Mouse (Mus musculus): Measurements from ENCODE around the gene Hist1h4n. TPM values are rescaled to one million over a fixed set of nuclear protein-coding genes. Genes with fewer than 3 reads are reported as not detected.

Gene Hist1h4n
- 4.8 and 6.7 TPM in 2 replicates for polyA plus RNA-seq (2012; rRNA removed)

DNA sequence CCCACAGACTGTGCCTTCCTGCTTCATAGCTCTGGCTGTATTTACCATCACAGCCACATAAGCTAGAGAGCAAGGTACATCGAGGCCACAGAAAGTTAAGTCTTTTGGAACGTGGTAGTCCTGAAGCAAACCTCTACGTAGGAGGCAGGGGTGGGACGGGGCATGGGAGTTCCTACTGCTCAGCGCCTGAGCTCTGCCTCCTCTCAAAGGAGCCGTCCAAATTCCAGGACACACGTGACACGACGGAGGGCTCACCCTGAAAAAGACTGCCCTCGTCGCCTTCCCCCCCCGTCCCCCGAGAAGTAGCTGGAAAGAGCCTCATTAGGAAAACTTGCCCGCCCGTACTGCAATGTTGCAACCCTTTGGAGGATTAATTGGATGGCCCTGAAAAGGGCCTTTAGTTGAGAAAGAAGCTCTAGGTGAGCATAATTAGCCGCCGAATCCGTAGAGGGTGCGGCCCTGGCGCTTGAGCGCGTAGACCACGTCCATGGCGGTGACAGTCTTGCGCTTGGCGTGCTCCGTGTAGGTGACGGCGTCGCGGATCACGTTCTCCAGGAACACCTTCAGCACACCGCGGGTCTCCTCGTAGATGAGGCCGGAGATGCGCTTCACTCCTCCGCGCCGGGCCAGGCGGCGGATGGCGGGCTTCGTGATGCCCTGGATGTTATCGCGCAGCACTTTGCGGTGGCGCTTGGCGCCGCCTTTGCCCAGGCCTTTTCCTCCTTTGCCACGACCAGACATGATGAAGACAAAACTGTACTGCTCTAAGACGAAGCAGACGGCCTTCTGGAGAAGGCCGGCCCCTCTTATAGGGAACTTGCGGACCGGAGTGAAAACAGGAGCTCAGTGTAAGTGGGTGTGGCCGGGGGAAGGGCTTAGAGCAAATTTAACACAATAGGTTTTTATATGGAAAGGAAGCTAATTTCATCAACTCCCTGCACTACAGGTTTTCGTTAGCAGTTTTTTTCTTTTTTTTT is at the start of gene Hist1h4n:
Hist1h4n (minus strand) TSS at position 779 of the 977 bp plus-strand sequence.

DNA sequence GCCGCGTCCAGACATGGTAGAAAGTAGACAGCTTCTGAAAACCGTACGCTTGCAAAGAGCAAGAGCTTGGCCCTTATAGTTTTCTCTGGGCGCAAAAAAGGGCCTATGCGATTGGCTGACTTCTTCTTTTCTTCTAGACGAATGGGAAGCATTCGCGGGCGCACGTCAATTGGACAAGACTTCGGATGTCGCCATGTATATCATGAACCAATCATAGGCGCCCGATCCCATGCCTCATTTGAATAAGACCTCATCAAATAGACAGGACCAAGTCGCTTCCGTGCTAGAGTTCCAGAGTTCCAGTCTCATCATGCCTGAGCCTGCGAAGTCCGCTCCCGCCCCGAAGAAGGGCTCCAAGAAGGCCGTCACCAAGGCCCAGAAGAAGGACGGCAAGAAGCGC is 1.5 kb upstream of the Hist1h4n start, which contains the start of the genes Hist1h2ap and Hist1h2br:
Hist1h2ap (minus strand) TSS at position 47 of the 400 bp plus-strand sequence.
Hist1h2br (plus strand) TSS at position 283 of the 400 bp plus-strand sequence.

DNA sequence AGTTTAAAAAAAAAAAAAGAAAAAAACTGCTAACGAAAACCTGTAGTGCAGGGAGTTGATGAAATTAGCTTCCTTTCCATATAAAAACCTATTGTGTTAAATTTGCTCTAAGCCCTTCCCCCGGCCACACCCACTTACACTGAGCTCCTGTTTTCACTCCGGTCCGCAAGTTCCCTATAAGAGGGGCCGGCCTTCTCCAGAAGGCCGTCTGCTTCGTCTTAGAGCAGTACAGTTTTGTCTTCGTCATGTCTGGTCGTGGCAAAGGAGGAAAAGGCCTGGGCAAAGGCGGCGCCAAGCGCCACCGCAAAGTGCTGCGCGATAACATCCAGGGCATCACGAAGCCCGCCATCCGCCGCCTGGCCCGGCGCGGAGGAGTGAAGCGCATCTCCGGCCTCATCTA is 20.5 kb downstream of the Hist1h4n start, which contains the start of gene Hist1h4m:
Hist1h4m (plus strand) TSS at position 208 of the 400 bp plus-strand sequence.

DNA sequence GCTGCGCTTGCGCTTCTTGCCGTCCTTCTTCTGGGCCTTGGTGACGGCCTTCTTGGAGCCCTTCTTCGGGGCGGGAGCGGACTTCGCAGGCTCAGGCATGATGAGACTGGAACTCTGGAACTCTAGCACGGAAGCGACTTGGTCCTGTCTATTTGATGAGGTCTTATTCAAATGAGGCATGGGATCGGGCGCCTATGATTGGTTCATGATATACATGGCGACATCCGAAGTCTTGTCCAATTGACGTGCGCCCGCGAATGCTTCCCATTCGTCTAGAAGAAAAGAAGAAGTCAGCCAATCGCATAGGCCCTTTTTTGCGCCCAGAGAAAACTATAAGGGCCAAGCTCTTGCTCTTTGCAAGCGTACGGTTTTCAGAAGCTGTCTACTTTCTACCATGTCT is 21.9 kb downstream of the Hist1h4n start, which contains the start of the genes Hist1h2bq and Hist1h2ao:
Hist1h2bq (minus strand) TSS at position 125 of the 400 bp plus-strand sequence.
Hist1h2ao (plus strand) TSS at position 393 of the 400 bp plus-strand sequence.

DNA sequence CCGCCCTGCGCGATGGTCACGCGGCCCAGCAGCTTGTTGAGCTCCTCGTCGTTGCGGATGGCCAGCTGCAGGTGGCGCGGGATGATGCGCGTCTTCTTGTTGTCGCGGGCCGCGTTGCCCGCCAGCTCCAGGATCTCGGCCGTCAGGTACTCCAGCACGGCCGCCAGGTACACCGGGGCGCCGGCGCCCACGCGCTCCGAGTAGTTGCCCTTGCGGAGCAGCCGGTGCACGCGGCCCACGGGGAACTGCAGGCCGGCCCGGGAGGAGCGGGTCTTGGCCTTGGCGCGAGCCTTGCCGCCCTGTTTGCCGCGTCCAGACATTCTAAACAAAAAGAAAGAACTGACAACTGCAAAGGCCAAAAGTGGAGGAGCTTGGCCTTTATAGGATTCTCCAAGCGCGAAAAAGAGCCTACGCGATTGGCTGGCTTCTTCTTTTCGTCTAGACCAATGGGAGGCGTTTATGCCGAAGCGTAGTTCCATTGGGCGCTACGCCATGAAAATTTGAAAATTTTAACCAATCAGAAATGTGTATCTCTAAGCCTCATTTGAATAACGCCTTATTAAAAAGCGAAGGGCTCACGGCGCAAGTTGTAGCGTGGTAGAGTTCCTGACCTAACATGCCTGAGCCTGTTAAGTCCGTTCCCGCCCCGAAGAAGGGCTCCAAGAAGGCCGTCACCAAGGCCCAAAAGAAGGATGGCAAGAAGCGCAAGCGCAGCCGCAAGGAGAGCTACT is 44.9 kb downstream of the Hist1h4n start, which contains the start of the genes Hist1h2an and Hist1h2bp:
Hist1h2an (minus strand) TSS at position 320 of the 731 bp plus-strand sequence.
Hist1h2bp (plus strand) TSS at position 563 of the 731 bp plus-strand sequence.

DNA sequence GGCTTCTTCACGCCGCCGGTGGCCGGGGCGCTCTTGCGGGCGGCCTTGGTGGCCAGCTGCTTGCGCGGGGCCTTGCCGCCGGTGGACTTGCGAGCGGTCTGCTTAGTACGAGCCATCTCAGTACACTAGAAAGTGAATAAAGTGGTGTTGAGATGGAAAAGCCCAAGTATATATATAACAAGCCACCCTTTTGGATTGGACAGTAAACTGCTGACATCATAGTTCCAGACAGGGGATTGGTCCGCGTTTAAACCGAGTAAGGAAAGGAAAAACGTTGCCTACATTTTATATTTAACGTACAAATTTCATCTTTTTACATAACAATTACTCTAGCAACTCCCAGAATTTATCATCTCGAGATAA is 48.8 kb downstream of the Hist1h4n start, which contains the start of gene Hist1h3i:
Hist1h3i (minus strand) TSS at position 116 of the 363 bp plus-strand sequence.

Other genes starting within 250 kb of the Hist1h4n start
- gene Olfr1362, start 218.2 kb downstream of the Hist1h4n start, polyA plus RNA-seq (2012; rRNA removed) = not detected in 2 replicates
- not detected in 2 replicates for gene Olfr11, start 189.7 kb downstream of the Hist1h4n start, polyA plus RNA-seq (2012; rRNA removed)
- not detected in 2 replicates for gene Olfr1361, start 168.8 kb downstream of the Hist1h4n start, polyA plus RNA-seq (2012; rRNA removed)
- not detected in 2 replicates for gene Olfr1360, start 154.8 kb downstream of the Hist1h4n start, polyA plus RNA-seq (2012; rRNA removed)
- not detected in 2 replicates for gene Olfr1359, start 134.1 kb downstream of the Hist1h4n start, polyA plus RNA-seq (2012; rRNA removed)
- gene Hist1h2bl, start 116.1 kb downstream of the Hist1h4n start, polyA plus RNA-seq (2012; rRNA removed) = 2.0 and 2.3 TPM in 2 replicates
- gene Hist1h2ai, start 115.8 kb downstream of the Hist1h4n start, polyA plus RNA-seq (2012; rRNA removed) = 10.0 and 28.4 TPM in 2 replicates
- 30.9 and 34.4 TPM in 2 replicates for gene Hist1h3h, start 114.5 kb downstream of the Hist1h4n start, polyA plus RNA-seq (2012; rRNA removed)
- gene Hist1h2bm, start 110.2 kb downstream of the Hist1h4n start, polyA plus RNA-seq (2012; rRNA removed) = 0.27 and 2.2 TPM in 2 replicates
- 1.6 and 2.1 TPM in 2 replicates for gene Hist1h4j, start 97.1 kb downstream of the Hist1h4n start, polyA plus RNA-seq (2012; rRNA removed)
- gene Hist1h4k, start 81.7 kb downstream of the Hist1h4n start, polyA plus RNA-seq (2012; rRNA removed) = 4.7 and 8.7 TPM in 2 replicates
- 8.2 and 14.0 TPM in 2 replicates for gene Hist1h2ak, start 78.4 kb downstream of the Hist1h4n start, polyA plus RNA-seq (2012; rRNA removed)
- 1.2 and 4.2 TPM in 2 replicates for gene Hist1h2bn, start 78.1 kb downstream of the Hist1h4n start, polyA plus RNA-seq (2012; rRNA removed)
- gene Hist1h1b, start 51.6 kb downstream of the Hist1h4n start, polyA plus RNA-seq (2012; rRNA removed) = 0.24 TPM in 1 of 2 replicates, not detected in the other
- 19.2 and 38.0 TPM in 2 replicates for gene Hist1h3i, start 48.8 kb downstream of the Hist1h4n start, polyA plus RNA-seq (2012; rRNA removed)
- 1.5 and 14.1 TPM in 2 replicates for gene Hist1h2an, start 45.0 kb downstream of the Hist1h4n start, polyA plus RNA-seq (2012; rRNA removed)
- gene Hist1h2bp, start 44.7 kb downstream of the Hist1h4n start, polyA plus RNA-seq (2012; rRNA removed) = 0.90 TPM in 1 of 2 replicates, not detected in the other
- 6.4 and 9.3 TPM in 2 replicates for gene Hist1h2bq, start 22.0 kb downstream of the Hist1h4n start, polyA plus RNA-seq (2012; rRNA removed)
- not detected in 2 replicates for gene Hist1h2ao, start 21.7 kb downstream of the Hist1h4n start, polyA plus RNA-seq (2012; rRNA removed)
- not detected in 2 replicates for gene Hist1h4m, start 20.4 kb downstream of the Hist1h4n start, polyA plus RNA-seq (2012; rRNA removed)
- gene Hist1h2ap, start 1.3 kb upstream of the Hist1h4n start, polyA plus RNA-seq (2012; rRNA removed) = 121 and 393 TPM in 2 replicates
- 6.9 and 8.0 TPM in 2 replicates for gene Hist1h2br, start 1.5 kb upstream of the Hist1h4n start, polyA plus RNA-seq (2012; rRNA removed)
- 0.03 TPM in 1 of 2 replicates, not detected in the other for gene Zfp184, start 112.9 kb upstream of the Hist1h4n start, polyA plus RNA-seq (2012; rRNA removed)
- not detected in 2 replicates for gene Pom121l2, start 149.0 kb upstream of the Hist1h4n start, polyA plus RNA-seq (2012; rRNA removed)
- gene Prss16, start 177.5 kb upstream of the Hist1h4n start, polyA plus RNA-seq (2012; rRNA removed) = 0.22 and 0.48 TPM in 2 replicates
- 5.9 and 12.0 TPM in 2 replicates for gene Hist1h2ah, start 203.4 kb upstream of the Hist1h4n start, polyA plus RNA-seq (2012; rRNA removed)
- 9.0 and 9.2 TPM in 2 replicates for gene Hist1h2bk, start 203.7 kb upstream of the Hist1h4n start, polyA plus RNA-seq (2012; rRNA removed)
- 1.7 and 4.4 TPM in 2 replicates for gene Hist1h4i, start 209.2 kb upstream of the Hist1h4n start, polyA plus RNA-seq (2012; rRNA removed)
- gene Hist1h2ag, start 210.7 kb upstream of the Hist1h4n start, polyA plus RNA-seq (2012; rRNA removed) = 1.6 and 2.8 TPM in 2 replicates
- 3.4 and 3.7 TPM in 2 replicates for gene Hist1h2bj, start 211.0 kb upstream of the Hist1h4n start, polyA plus RNA-seq (2012; rRNA removed)

Data from stomach, adult 2 months (tissue).